Mouse (Mus musculus) T-helper 1 cell (primary cell): Measurements from ENCODE around the gene M1ap.

Source experiments
- in situ Hi-C: fragments of 300-600 bp; cut with MboI, MseI; formaldehyde crosslinking; loops from one replicate; pipeline ENCODE4 v1.15.1; 2025; ENCODE audit warnings: high pct_unique_total_duplicates

The M1ap gene

DNA sequence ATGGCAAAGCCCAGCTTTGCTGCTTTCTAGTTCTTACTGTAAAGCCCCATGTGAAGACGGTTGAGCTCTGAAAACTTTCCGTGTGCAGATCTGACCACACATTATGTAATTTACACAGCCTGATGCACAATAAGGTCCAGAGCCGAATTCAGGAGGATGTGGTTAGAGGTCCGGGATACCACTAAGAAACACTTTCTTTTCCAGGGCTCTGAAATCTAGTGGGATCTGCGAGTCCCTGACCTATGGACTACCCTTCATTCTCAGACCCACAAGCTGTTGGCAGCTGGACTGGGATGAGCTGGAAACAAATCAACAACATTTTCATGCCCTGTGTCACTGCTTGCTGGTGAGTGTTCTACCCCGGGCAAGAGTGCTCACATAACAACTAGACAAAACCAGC is 59.4 kb downstream of the M1ap start:
- in situ Hi-C loops, result no loop called here

DNA sequence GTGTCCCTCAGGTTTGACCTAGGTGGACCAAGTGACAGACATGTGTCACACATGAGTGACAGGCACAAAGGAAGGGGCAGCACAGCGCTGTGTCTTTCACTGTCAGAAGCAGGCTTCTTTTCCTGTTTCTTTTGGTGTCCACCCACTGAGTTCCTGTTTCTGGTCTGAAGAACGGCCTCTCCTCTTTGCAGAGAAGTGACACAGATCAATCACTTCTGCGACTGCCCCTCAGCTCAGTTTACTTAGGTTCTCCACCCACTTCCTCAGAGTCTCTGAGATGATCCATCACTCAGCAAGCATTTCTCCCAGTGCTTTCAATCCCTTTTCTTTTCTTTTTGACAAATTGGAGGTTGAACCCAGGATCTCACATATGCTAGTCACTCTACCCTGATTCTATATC is 62.0 kb downstream of the M1ap start:
- in situ Hi-C loops, result no loop called here

DNA sequence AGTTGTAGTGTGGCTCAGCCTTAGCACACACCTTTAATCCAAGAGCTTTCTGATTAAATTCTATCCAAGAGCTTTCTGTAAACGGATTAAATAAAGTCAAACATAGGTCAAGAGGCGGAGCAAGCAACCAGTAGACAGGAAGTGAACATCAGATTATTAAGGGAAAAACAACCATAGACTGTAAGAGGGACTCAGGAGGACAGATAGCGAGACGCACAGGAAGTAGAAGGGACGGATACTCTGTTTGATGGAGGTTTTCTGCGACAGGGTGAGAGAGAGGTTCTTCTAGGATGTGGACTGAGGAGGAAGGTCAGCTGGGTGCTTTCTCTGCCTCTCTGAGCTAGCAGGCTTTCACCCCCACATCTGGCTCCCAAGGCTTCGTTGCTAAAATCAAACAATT is 63.3 kb downstream of the M1ap start:
- in situ Hi-C loops, result no loop called here

DNA sequence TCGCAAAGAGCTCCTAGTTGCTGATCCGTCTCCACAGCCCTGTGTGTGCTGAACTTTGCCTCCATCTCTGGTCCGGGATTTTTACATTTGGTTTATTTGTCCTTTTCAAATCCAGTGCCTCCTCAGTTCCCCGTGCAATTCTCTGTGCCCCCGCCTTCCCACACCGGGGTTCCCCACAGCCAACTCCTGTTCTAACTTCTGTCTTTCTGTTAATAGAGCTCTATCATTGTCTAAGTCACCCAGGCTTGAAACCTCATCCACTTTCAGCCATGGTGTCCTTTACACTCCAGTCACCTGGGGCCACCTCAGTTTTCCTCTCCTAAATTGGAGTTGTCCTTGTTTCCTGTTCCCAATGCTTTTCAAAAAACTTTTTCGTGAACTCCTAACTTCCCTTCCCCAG is 64.6 kb downstream of the M1ap start:
- in situ Hi-C loops, result no loop called here

DNA sequence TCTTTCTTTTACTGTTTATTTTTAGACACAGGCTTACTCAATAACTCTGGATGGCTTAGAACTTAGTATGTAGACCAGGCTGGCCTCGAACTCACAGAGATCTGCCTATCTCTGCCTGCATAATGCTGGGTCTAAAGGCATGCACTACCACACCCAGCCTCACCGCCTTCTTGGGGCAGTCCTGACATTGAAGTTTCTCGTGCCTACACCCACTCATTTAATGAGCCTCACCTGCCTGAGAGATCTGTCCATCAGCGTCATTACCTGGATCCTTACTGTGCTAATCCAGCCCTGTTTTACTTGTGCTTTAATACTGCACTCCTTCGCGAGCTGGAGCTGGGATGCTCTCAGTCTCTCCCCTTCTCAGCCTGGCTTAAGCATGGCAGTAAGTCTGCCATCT is 65.1 kb downstream of the M1ap start:
- in situ Hi-C loops, result no loop called here

DNA sequence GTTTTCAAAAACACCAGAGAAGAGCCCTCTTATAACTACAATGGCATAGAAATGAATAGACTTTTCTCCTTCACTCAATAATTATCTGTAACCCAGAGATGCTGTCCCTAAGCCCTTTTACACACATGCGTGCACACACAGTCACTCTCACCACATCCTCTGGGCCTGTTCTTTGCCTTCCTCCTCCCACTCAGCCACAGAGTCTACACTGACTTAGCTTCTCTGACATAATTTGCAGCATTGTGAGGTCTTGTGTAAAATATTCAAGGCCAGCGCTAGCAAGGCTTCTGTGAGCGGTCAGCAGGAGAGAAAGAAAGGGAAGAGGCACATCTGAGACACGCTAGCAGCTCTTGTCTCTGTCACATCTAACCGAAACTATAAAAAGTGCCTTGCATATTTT is 66.7 kb downstream of the M1ap start:
- in situ Hi-C loops, result no loop called here

DNA sequence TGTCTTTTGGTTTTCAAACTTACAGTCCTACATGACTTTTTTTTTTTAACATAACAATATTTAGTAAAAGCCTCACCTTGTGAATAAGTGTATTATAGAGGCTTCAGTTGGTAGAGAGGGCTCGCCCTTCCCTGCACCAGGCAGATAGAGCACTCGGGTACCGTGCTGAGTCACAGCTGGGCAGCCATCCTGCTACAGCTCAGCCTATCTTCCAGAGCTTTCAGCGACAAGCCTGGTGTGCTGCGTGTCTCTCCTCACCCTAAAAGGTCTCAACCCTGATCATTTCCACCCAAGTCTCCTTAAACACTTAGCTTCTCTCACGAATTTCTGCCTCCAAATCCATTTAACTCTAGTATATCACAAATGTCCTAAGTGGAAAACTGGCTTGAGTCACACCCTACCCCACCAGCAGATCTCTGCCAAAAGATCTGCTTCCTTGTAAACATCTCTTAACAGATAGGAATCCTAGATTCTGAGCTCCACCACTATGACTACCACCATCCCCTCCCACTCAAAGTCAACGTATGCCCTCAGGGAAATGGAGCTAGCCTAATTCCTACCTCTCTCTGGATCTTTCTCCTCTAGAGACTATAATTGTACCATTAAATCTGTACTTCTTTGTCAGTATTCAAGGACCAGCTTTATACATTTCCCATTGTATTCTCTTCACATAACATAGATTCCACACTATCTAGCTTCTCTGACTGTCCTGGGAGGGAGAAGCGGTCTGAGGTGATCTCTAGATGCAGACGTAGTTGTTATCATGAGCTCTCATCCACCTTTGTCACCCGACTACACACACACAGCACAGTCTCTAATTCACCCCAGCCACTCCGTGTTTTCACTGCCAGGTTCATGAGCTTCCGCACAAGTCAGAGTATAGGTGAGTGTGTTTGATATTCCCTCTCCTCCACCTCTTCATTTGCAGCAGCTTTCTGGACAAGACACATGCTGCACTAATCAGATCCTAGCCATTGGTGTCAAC is 68.1 kb downstream of the M1ap start:
- in situ Hi-C loops, result no loop called here

DNA sequence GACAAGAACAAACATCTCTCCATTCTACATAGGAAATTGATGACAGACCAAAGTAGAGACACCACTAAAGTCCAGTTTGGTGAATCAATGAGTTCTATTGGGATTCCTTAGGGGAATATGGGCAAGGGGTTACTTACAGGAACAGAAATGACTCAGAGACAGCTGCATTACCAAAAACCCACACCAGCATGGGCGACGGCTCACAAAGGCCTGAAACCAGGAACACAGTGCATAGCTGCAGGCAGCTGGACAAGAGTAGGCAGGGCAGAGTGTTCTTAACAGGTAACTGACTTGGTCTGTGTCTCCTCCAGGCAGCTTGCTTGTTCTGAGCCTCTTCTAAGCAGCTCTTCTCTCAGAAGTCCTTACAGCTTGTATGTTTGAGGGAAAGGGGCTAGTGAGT is 69.0 kb downstream of the M1ap start:
- in situ Hi-C loops, result no loop called here

DNA sequence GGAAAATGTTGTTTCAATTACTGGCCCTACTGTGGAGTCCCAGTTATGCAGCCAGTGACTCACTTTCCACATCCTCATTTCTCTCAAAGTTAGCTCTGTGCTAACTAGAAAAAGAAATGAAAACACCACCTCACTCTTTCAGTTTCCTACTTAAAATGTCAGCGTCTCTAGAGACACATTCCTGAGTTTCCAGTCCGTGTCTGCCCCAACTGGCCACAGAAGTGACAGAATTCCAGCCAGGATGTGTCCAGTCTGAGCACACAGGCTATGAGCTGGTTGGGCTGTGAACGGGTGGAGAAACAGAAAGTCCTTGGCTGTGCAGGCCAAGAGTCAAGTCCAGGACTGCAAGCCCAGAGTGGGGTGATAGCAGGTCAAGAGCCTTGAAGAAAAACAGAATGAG is 70.5 kb downstream of the M1ap start:
- in situ Hi-C loops, result no loop called here

DNA sequence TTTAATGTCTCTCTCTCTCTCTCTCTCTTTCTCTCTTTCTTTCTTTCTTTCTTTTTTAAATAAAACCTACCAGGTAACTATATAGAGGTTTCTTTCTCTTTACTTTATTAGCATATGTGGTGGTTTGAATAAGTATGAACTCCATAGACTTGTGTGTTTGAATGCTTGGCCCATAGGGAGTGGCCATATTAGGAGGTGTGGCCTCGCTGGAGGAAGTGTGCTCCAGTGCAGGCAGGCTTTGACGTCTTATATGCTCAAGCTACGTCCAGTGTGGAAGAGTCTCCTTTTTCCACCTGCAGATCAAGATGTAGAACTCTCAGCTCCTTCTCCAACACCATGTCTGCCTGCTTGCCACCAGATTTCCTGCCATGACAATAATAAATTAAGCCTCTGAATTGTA is 72.3 kb downstream of the M1ap start:
- in situ Hi-C loops, result no loop called here

DNA sequence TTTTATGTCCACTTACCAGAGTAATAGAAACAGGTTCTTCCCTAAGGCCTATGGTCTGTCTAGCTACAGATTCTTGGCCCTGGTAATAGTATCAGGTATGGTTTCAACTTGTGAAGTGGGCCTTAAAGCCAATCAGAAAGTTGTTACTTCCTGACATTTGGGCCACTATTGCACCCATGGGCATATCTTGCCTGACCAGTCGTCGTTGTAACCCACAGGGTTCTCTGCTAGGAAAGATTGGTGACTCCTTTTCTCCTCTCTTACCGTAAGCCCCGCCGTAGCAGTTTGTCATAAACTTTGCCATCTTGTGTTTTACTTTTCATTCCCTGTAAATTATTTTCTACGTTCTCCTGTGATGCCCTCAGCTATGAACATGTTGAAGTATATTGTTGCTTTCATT is 73.4 kb downstream of the M1ap start:
- in situ Hi-C loops, result no loop called here

DNA sequence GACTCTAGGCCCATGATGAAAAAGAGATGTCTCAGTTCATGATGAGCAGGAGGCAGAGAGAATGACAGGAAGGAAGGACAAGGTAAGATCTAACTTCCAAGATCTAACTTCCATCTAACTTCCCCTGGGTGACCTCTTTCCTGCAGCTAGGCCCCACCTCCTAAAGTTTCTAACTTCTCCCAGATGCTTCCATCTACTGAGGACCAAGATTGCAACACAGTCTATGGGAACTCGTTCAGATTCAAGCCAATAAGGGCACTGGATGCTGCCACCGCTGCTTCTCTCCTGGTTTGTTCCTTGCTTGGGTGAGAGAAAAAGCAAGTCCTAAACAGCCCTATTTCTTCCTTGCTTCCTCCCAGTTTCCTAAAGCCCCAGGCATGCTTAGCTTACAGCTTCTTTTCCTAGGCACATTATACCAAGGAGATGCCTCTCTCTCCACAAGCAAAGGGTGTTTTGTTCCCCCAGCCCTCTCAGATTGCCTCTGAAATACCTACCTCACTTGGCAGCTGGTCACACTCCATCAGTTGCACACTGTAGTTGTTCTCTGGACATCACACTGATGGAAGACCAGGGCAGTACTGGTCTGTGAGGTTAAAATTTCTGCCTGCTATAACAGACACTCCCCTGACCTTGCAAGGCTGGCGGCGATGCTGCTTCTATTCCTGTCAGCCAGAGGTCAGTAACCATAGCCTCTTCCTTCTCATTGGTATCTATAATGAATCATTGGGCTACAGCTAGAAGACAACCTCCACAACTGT is 74.3 kb downstream of the M1ap start:
- in situ Hi-C loops, result no loop called here

DNA sequence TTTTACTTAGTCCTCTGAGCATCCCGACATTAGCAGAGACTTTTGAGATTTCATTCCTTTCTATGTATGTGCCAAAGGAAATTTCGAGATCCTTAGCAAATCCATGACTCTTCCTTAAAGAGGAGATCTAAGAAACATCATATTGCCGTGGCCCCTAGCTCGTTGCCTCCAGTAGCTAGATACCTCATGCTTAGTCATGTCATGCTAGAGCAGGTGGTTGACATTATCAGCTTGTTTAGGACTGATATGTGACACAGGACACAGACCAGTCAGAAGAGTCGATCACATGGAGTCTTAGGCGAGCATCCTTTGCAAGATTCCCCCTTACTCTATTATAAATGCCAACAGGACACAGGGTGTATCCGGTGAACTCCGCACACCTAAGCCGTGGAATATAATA is 76.3 kb downstream of the M1ap start:
- in situ Hi-C loops, result no loop called here

DNA sequence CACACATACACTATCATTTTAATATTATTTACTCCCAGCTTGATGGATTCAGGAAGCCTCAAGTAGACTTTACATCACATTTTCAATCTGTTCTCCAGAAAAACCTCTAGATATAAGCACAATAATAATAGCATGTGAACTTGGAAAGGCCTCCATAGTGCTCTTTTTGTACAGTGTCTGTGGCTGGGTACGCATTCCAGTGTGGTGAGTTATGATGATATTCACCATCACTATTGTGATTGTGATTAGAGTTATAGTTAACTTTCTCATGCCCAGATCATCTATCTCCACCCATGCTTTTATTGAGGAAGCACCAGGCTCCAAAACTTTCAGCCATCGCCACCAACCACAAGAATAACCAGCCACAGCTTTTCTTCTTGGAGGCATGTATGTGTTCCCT is 77.1 kb downstream of the M1ap start:
- in situ Hi-C loops, result no loop called here

DNA sequence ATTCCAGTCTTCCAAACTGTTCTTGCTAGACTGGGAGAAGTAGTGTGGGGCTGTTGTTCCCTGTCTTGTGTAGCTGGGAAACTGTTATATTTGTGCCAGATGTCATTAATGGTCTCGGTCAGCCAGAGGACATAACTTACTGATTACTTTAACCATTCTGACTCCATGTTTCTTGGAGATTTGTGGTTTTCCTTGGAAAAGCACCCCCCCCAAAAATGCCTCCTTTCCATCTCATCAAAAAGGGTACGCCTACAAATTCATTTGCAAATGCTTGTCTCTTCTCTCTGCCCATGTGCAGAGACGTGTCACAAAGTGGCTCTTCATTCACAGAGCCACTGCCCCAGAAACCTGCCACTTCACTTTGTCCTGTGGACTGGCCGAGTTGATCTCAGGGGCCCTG is 77.7 kb downstream of the M1ap start:
- in situ Hi-C loops, result no loop called here

DNA sequence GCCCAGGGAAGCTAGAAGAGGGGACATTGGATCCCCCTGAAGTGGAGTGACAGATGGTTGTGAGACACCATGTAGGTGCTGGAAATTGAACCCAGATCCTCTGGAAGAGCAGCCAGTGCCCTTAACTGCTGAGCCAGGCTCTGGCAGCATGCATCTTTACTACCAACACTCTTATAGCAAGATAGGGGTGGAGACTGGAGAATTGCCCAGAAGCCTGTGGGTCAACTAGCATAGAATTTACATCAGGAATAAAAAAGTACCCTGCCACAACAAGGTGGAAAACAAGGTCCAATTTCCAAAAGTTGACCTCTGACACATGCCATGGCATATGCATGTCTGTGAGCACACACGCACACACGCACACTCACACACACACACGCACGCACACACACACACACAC is 78.5 kb downstream of the M1ap start:
- in situ Hi-C loops, result no loop called here

DNA sequence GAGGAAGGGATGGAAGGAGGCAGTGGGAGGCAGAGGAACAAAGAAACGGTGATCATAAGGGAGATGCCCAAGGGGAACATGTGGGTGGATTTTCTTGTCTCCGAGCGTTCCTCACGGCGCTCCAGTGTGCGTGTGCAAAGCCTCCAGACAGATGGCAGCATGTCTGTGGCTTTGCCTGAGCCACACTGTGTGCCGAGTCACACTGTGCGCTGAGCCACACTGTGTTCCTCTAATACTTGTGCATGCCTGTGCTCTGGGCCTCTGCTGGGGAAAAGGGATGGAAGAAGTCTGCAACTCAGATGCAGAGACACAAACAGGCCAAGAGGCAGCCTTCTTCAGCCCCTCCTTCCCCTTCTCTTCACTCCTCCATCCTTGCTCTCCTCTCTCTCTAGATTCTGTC is 80.6 kb downstream of the M1ap start:
- in situ Hi-C loops, result no loop called here

DNA sequence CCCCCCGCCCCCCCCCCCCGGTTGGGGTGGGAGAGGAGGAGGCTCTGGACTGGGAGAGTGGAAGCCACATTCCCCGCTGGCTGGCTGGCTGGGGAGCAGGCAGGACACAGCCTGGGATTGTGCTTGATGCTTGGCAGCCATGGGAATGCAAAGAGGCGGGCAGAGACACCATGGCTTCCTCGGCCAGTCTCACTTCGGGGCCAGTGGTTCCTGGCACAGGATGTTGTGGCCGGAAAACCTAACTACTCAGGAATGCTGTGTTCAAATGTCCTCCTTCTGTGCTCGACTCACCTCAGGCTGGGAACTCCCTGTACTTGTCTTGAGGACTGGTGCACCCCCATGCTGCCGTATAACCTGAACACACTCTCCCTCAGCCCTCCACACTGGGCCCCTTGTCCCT is 81.0 kb downstream of the M1ap start:
- in situ Hi-C loops, result no loop called here

DNA sequence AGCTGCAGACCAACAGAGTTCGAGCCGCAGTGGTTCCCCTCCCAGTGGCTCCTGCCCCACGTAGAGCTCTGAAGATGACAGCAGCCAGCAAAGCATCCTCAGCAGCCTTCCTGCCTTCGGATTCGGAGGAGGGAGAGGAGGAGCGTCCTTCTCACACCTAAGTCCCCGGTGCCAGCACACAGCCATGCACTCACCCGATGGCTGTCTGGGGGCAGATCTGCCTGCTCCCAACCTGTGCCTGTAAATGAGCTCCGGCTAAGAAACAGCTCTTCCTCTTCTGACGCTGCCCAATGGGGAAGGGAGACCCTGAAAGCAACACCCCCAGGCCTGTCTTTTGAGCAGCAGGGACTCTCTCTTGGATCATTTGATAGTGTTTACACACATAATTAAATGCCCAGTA is 83.1 kb downstream of the M1ap start:
- in situ Hi-C loops, result no loop called here

DNA sequence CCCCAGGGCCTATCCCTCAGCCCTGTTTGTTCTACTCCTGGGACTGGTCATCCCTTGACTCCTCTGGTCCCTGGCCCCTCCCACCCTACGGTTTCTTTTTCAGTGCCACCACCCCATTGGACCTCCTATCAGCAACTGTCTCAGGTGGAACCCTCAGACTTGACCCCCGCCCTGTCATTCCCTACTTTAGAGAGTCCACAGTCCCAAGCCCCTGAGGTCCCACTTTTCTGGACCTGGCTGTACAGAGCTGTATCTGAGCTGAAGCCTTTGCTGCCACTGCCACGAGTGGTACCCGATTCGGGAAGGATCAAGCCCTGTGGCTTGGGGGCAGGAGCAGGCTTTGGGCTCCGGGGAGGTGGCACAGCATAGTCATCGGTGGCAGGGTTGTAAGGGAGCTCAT is 84.4 kb downstream of the M1ap start:
- in situ Hi-C loops, result no loop called here

DNA sequence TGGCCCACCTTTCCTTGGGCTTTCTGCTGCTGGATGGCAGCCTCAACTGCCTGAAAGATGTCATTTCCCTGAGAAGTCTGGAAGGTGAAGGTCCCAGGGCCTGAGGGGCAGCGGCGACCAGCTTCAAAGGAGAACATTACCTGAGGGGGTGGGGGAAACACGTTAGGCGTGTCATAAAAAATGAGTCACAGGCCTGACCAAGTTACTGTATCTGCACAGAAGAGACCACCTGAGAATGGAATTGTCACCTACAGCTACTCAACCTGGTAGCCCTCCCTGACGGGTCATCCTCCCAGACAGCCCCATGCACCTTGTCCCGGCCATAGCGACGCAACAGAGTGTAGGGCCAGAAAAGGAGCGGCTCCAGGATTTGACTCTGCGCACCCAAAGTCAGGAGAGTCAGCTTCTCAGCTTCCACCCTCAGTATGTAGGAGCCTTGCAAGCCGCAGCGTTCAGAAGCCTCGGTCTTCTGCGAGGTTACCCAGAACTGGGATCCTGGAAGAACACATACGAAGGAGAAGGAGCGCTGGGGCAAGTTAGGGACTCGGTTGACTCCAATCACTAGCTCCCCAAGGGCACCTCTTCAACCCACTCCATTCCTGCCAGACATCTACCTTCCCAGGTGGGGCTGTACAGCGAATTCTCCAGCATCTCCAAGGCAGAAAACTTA is 85.4 kb downstream of the M1ap start:
- in situ Hi-C loops, result no loop called here

DNA sequence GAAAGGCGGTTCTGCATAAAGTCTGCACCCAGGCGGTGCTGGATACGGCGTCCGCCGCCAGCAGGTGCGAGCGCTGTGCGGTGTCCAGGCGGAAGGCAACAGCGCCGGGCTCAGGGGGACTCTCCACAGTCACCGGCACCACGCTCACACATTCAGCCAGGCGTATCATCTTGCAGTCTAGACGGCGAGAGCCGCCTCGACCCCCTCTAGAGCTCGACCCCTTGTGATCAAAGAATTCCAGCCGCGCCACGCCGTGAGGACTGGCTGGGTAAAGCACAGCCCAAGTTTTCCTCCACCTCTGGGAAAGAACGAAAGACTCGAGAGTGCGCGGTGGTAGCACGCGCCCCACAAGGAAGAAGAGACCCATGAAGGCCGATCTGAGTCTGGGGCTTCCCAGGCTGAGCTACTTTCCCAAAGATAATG is 86.1 kb downstream of the M1ap start:
- in situ Hi-C loops, result no loop called here
